Mouse (Mus musculus): Measurements from ENCODE around the gene Ankrd35.

GRCm38 (mm10) chr3:96634928-96635879 lies 34.7 kb upstream of the Ankrd35 start, which contains the start of the genes Pex11b and Gm42957:
- TF ChIP-seq GATA1 (IDR thresholded peaks at IDR 0.05; ENCODE audit: borderline replicate concordance, low read length) (no peak), FLI1 (IDR thresholded peaks at IDR 0.05; ENCODE audit: low read length) (no peak)
